Mouse (Mus musculus): Measurements from ENCODE around the gene Syt8.

The Syt8 gene

DNA sequence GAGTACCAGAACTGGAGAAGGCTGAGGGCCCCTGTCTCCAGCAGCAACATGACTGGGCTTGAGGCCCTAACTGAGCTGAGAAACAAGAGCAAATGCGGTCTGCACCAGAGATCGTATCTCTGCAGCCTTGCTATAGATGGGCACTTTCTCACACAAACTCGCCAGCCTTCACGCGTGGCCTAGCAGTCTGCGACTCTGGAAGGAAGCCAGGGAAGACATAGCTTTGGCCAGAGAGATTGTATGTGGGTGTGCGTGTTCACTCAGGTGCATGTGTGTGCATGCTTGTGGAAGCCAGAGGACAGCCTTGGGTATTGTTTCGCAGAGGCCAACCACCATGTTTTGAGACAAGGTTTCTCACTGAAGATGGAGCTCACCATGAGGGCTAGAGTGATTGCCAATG lies 26.0 kb upstream of the Syt8 start:
- no peak for DNase-seq (ENCODE audit: low spot score in 2 of 2)

DNA sequence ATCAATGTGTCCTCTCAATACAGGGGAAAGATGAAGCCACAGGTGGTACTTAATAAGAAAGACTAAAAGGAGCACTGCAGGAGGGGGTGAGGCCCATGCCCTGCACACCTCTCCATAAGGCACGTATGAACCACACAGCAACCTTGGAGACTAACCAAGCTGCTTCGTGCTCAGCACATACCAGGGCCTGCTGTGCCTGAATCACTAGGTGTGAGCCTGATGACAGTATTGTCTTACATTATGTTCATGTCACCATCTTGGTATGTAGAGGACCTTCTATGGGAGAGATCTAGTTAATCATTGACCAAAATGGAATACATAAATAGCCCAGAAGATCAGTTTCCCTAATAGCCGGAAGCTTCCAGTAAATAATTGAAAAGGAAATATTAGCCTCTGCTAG lies 25.0 kb upstream of the Syt8 start:
- no peak for DNase-seq (ENCODE audit: low spot score in 2 of 2)

DNA sequence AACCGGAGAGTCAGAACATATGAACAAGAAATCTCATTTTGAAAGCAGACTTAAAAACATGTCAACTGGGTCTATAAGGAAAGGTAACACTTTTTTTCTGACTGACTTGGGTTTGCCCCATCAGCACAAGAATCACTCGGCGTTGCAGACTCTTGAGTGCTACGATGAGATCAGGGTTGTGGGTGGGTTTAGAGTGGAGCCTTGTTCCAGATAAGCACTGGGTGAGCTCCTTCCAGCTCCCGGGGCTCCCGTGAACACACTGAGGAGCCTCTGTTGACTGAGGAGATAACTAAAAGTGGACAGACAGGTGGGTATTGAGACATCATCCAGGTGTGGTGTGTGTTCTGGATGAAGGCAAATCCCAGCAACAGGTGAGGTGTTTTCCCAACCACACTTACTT lies 21.4 kb upstream of the Syt8 start:
- DNase-seq (ENCODE audit: low spot score in 2 of 2): no peak

DNA sequence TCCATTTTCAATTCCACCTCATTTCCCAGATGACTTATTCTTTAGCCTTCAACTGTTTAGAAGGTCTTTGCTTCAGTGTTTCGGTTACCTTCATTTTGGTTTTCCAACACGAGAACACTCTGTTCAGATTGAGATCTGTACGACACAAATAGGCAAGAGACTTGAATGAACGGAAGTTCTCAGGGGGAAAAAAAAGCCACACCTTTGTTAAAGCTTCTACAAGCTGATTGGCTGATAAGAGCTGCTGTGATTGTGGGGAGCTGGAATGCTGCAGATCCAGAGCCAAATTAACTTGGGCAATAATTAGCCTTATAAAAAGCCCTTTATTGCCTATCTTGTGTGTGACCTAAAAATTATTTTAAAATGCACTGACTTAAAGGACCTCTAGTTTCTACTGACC lies 19.3 kb upstream of the Syt8 start:
- DNase-seq (ENCODE audit: low spot score in 2 of 2): no peak

DNA sequence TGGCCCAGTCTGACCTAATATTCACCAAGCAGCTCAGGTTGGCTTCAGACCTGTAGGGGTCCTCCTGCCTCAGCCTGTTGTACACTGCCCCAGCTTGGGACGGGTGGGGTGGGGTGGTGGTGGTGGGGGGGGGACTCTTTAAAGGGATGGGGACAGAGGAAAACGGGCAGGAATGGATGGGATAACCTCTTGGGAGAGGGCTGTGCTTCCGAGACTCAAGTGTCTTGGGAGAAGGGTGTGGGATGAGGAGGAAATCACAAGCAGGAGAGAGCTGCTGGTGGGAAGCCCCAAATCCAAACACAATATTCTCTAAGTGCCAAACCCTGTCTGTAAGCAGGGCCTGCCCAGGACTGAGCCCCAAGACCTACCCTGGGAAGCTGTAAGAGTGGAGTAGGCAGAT lies 18.4 kb upstream of the Syt8 start:
- DNase-seq (ENCODE audit: low spot score in 2 of 2): no peak

DNA sequence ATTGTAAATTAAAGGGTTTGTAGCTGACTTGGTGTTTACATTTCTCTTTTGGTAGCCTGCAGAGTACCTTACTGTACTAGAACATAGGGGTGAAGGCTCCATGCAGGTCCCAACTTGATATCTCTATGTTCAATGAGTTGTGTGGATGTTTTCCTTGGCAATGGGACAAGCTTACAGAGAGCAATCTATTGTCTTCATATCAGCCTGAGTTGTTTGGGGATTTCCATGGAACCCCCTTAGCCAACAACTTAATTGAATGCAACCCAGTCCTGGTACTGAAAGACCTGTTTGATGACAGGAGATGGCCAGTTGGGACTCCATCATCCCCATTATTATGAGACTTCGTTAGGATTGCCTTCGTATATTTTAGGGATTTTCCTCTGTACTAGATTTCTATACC lies 16.6 kb upstream of the Syt8 start:
- DNase-seq (ENCODE audit: low spot score in 2 of 2): no peak

DNA sequence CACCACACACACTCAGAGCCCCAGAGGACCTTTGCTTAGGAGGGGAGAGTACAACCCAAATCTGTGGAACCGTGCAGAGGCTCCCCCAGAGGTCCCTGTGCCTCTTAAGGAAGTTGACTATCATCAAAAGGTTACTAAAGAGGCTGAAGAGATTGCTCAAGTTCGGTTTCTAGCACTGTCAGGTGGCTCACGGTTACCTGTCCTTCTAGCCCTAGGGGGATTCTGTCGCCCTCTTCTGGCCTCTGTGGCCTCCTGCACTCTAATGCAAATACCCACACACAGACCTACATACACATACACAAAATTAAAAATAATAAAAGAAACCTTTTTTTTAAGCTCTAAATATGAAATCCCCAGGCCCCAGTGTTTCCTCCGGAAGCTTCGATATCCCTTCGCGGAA lies 16.0 kb upstream of the Syt8 start:
- no peak for DNase-seq (ENCODE audit: low spot score in 2 of 2)

DNA sequence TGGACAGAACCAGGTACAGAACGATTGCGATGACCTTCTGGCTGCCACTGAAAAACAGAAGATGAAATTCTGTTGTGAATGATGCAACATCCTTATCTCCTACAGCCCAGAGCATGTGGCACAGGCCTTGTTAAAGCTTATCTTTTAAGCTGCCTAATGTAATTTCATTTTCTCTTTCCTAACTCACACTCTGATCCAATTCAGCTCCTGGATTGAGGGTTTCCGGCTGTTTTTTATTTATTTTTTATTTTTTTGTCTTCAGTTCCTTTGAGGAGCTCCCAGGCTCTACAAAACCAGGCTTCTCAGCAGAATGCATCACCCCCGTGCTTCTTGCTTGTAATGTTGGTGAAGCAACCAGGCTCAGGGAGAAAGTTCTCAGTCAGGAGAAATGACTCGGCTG lies 14.8 kb upstream of the Syt8 start:
- DNase-seq (ENCODE audit: low spot score in 2 of 2): no peak

DNA sequence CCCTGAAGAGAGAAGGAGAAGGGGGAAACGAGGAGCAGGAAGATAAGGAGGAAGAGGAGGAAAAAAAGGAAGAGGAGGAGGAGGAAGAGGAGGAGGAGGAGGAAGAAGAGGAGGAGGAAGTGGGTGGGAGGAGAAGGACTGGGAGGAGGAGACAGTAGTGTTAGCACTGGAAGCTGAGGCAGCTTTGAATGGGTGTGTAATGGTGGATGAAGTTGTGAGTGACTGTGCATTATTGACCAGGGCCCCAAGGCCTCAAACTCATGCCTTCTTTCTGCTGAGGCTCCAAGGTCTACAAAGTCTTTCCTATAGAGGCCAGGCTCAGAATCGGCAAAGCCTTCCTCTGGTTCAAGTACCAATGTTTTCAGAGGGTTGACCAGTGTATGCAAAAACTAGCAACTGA lies 12.8 kb upstream of the Syt8 start:
- no peak for DNase-seq (ENCODE audit: low spot score in 2 of 2)

DNA sequence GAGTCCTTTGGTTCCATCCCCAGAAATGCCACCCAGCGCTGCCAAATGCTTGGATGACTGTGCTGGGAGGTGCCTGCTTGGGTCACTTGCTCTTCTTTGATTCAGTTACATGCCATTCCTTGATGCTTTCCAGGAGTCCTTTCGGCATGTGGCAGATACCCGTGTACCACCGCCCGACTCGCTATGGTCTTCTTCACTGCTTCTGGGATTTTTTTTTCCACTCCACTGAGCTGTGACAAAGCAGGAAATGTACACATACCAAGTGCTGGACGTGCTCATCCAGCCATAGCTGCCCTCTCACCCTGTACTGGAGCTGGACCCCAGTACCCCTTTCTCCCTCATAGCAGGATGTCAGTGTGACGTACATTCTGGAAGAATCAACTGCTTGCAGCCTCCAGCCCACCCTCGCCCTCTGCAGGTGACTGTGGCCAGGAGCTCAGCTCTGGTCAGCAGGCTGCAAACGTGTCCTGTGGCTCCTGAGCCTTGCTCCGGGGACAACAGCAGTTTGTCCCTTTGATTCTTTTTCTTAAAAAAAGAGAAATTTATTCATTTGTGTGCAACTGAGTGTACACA lies 8.9 kb upstream of the Syt8 start:
- DNase-seq (ENCODE audit: low spot score in 2 of 2): no peak

DNA sequence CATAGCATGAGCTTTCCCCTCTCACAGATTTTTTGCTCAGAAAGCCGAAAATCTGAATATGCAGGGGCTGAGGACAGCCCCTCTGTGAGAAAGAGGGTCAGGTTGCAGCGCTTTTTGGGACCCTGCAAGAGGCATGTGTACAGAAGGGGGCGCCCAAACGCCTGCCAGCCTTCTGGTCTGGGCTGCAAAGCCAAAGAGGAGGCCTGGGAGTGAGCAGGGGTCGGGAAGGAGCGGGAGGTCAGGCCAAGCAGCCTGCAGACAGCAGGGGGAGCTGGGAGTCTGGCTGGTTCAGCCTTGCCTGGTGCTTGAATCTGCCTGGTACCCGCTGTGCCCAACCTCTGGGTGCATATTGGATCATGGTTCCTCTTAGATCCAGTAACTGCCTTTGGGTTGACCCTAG lies 6.4 kb upstream of the Syt8 start:
- DNase-seq (ENCODE audit: low spot score in 2 of 2): no peak

DNA sequence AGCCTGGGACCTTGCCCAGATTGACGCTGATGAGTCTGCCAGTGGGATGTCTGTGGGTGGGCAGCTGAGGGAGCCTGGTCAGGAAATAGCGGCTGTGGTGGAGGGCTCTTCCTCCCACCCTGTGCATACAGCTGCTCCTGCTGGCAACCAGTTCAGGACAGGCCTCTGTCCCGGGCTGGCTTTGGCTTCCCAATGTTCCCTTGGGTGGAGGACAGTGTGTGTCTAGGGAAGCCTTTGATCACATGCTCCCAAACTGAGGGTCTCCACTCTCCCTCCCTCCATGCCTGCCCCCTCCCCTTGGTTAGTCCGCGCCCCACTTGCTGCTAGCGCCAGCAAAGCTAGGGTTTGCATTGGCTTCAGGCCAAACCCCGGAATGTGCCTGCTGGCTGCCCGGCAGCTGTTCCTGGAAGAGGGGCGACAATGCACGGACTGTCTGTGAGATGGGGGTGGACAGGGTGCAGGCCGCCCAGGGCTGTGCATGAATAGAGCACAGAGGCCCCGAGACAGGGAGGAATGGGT lies 4.4 kb upstream of the Syt8 start:
- DNase-seq (ENCODE audit: low spot score in 2 of 2): peak; percentile 36 to 50

DNA sequence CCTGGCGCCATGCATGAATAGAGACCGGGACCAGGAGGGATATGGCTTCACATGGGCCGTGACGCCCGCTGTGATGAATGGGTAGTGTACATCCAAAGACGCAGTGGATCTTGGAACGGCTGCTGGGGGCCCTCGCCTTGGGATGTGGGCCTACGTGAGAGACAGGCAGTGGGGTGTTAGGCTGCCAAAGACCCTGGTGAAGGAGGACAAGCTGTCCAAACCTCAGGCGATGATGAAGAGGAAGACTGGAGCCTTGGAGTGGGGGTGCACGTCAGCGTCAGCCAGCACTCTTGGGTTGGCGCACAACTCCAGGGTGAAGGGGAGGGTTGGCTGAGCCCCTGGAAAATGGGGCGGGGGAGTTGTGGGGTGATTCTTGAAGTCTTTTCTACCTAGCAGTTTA lies 3.5 kb upstream of the Syt8 start:
- DNase-seq (ENCODE audit: low spot score in 2 of 2): no peak

DNA sequence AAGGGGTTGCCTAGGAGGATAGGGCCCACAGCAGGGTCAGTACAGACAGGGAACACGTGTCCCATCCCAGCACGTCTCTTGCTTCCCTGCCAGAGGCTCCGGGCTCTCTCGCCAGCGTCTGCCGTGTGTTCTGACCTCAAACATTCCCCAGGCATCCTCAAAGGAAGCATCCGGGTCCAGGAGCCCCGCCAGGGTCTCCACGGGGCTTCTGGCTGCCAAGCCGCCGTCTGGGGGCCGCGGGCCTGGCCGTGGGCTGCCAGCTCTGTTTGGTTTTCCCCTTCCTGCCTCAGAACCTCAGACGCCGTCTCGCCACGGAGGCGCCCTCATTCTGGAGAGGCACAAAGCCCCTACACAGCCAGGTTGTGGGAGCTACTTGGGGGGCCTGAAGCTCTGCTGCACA lies 1.0 kb upstream of the Syt8 start:
- DNase-seq (ENCODE audit: low spot score in 2 of 2): no peak

DNA sequence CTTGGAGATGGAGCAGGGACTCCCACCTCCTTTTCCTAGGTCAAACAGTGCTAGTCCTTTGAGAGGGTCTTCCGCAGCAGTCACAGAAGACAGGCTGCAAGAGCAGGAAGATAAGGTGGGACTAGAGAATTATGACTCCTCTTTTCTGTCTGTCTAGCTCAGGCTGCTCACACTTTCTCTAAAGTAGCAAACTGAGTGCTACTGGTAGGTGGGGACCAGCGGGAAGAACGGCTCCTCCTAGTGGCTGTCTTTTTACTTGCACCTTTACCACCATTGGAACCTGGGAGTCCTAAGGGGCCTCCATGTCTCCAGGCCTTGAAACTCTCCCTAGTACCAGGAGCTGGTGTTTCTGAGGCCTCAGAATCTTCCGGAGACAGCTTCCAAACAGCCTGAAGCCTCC lies 874 bp downstream of the Syt8 start:
- DNase-seq (ENCODE audit: low spot score in 2 of 2): peak; percentile 52 to 74

DNA sequence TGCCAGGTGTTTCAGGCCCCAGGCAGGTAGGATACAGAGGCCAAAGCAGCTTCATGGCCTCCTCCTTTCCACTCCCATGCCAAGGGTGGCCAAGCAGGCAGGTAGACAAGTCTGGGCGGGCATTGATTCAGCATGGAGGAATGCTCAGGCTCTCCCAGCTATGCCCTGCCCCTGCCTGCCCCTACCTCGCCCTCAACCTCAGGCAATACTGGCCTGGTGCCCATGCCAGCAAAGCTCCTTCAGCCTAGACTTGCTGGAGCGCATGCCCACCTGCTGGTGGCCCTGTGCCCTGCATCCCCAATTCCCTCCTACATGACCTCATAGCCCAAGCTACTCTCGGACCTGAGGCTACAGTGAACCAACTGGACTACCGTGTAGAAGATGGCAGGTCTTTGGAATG lies 2.7 kb downstream of the Syt8 start:
- no peak for DNase-seq (ENCODE audit: low spot score in 2 of 2)

DNA sequence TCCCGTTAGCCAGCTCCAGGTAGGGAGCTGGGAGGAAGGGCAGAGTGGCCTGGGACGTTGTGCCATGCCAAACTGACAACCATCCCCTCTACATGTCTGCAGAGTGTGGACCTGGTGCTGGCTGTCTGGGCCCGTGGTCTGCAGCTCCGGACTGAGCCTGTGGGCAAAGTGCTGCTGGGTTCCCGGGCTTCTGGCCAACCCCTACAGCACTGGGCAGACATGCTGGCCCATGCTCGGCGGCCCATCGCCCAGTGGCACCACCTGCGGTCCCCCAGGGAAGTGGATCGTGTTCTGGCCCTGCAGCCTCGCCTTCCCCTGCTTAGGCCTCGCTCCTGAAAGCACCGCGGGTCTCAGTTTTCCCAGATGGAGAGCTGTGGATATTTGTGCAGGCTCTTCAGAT lies 5.3 kb downstream of the Syt8 start:
- no peak for DNase-seq (ENCODE audit: low spot score in 2 of 2)

DNA sequence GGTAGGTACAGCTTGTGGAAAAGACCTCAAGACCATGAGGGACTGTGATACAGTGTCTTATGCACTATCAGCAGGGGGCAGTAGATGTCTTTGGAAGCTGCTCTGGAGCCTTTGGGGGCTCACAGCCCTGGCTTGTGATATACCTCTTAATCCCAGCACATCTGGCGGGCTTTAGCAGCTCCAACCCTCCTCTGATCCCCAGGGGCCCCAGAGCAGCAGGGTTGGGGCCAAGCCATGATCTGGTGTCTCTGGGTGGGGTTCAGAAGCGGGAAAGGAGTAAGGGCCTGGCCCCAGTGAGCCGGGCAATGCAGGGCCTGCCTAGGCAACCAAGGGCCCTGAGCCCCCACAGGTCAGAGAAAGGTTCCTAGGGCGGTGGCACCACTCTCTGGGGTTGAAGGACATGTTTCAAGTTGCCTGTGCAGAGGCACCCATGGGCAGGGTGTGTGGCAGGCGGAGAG lies 6.0 kb downstream of the Syt8 start:
- peak in 1 of 2 experiments; percentile 43 for DNase-seq (ENCODE audit: low spot score in 2 of 2)

DNA sequence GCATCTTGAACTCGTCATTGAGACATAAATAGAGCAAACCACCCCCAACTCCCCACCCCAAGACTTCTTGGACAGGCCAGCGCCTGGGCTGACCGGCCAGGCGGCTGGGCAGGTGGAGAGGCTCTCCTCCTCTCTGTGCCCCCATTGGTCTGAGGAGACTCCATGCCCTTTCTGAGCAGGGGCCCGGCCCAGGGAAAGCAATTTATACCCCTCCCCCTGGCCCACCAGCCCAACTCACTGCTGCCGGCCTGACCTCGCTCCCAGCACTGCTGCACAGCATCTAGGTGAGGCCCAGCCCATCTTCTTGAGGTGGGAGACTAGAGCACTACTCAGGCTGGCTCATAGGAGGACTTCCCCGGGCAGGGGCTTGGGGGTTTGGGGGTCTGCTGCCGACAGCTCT lies 6.9 kb downstream of the Syt8 start, which contains the start of gene Tnni2:
Gene Tnni2, plus strand, starts transcription at position 224 of the 400 bp plus-strand sequence.
- no peak for DNase-seq (ENCODE audit: low spot score in 2 of 2)

DNA sequence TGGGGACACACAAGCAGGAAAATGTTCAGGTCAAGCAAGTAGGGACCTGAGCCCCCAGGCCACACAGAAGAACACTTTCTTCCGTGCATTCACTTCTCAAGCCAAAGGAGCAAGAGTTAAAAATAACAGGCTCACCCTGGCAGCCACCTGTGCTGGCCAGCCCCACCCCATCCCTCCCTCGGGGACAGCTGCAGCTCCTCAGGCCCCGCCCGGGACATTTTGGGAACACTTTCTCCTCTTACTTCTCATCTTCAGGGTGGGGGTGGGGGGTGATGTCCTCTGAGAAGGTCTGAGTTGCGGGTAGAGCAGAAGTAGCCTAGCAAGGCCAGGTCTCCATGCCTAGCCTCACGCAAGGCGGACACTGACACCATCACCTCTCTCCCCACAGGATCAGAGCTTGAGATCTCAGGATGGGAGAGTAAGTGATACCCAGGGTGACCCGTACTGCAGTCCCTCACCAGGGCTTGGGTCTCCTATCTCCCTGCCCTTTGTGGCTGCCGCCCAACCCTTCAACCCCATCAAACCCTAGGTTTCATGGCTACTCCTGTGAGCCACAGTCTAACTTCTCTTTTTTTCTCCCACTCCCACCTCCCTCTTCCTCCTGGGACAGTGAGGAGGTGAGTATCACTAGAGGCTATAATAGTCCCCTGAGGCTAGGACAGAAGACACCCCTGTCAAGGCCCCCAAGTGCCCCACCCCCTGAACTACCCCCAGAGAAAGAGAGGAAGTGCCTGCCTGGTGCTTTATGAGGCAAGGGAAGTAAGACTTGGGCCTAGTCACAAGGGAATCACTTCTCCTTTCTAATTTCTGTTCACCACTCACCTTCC lies 7.6 kb downstream of the Syt8 start:
- no peak for DNase-seq (ENCODE audit: low spot score in 2 of 2)

DNA sequence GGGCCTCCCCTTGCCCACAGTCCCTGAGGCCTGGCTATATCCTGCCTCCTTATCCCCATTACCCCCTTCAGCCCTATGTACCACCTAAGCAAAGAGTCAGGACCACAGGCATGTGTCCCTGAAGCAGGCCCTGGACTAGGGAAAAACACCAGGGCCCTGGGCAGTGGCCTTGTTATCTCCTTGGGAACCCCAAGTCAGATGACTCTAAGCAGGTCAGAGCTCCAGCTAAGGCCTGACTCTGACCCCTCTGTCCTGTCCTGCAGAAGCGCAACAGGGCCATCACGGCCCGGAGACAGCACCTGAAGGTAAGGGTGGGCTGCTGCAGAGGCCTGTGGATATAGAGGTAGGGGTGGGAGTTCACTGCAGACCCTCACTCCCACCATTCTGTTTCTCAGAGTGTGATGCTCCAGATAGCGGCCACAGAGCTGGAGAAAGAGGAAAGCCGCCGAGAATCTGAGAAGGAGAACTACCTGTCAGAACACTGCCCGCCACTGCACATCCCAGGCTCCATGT lies 8.3 kb downstream of the Syt8 start:
- no peak for DNase-seq (ENCODE audit: low spot score in 2 of 2)

DNA sequence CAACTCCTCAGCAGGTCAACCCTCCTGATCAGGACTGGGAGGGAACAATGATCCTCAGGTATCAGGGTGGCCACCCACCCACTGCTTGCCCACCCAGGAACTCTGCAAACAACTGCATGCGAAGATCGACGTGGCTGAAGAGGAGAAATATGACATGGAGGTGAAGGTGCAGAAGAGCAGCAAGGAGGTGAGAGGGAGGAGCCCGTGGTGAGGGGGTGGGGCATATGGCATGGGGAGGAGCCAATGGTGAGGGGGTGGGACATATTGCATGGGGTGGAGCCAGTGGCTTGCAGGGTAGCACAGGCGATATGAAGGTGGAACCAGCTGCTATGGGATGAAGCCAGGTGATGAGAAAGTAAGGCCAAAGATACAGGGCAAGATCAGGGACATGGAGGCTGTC lies 8.8 kb downstream of the Syt8 start:
- DNase-seq (ENCODE audit: low spot score in 2 of 2): no peak

DNA sequence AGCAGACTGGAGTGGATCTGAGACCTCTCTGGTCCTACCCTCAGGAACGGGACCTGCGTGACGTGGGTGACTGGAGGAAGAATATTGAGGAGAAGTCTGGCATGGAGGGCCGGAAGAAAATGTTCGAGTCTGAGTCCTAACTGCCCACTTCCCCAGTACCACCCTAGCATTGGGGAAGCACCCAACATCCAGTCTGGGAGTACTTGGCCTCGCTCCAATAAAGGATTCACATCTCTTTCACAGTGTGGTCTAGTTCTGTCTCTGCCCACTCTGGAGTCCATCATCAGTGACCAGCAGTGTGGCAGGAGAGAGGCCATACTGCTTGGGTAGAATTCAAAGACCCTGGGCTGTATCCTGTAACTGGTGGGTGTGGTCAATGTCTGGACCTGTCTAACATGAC lies 9.5 kb downstream of the Syt8 start:
- no peak for DNase-seq (ENCODE audit: low spot score in 2 of 2)

Data from frontal cortex, postnatal 36 days (tissue).